Mouse (Mus musculus): ENCODE measurements around the gene Sdhaf2. TPM values are rescaled to one million over a fixed set of nuclear protein-coding genes. Genes with fewer than 3 reads are reported as not detected.

The Sdhaf2 gene
- total and polyA plus RNA-seq, 2 experiments from 2014 or later, result 56.1 to 66.2 TPM

DNA sequence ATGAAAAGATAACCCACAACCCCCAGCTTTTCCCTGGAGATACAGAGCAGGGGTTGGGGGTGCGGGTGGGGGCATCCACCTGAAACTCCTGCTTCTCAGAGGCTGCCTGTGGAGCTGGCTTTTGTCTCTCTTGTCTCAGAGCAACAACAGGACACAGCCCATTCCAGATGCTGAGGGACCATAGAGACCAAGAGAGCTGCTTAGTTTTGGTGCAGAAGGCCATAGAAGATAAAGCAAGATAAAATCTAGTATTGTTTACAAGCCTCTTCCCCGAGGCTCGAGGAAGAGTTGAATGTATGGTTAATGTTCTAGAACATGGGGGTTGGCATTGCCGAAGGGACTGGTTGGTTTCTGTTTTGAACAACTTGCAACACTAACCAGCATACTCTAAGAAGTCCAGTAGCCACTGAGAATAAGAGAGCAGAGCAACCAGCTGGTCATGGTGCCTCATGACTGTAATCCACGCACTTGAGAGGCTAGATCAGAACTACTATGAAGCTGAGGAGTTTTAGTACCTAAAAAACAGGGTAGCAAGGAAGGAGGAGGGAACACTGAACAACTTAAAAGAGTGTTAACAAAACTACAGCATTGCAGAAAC is 2.4 kb downstream of the Sdhaf2 start:
- Histone ChIP-seq H3K4me2 (ENCODE audit: low read depth, low read length) (peak overlapping the region; percentile 74; the same call in 1 of the 2 replicates), H3K4me1 (ENCODE audit: control insufficient read depth, insufficient read depth) (peaks cover 16% of the 10 kb centered on the region), H3K27ac (ENCODE audit: low read depth) (no peak overlapping the region), H3K4me3 (ENCODE audit: low read depth, low read length) (no peak overlapping the region), H3K27me3 (ENCODE audit: control insufficient read depth, insufficient read depth, low read length) (no peaks in the 10 kb centered on the region), H3K36me3 (replicated peaks; ENCODE audit: control insufficient read depth, insufficient read depth, low read length) (0 out of 2 replicates have a peak, but pooled peaks cover 7% of the 10 kb centered on the region), H3K9ac (replicated peaks; ENCODE audit: low read depth, low read length) (no peak overlapping the region; the same call in 1 of the 2 replicates), H3K9me3 (replicated peaks; ENCODE audit: control insufficient read depth, low read length) (no peaks in the 10 kb centered on the region)
- TF ChIP-seq EP300 (IDR thresholded peaks at IDR 0.05; ENCODE audit: low read depth), result no peak
- no peak for TF ChIP-seq CTCF (IDR thresholded peaks at IDR 0.05; ENCODE audit: low read depth)
- ATAC-seq (ENCODE audit: insufficient read depth, low read depth), result no peak
- no peak for DNase-seq (ENCODE audit: low spot score)
- 66% methylated on average over 5 of the region's 5 CpGs for WGBS

DNA sequence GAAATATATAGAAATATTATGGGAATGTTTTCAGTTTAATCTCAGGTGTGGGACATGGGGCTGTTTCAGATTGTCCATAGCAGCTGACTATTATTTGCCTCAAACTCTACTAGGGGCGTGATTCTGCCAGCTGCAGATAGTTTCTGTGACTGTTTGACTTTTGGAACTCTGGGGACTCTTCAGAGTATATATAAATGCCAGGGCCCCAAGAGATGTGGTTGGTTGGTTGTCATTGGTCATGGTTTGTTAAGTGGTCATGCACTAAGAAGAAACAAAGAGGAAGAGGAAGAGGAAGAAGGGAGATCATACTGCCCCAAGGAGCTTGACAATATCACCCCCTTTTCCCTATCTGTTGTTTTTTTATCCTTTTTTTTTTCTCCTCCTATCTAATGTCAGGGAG is 4.0 kb downstream of the Sdhaf2 start:
- peaks cover 14% of the 10 kb centered on the region for H3K4me1 ChIP-seq (ENCODE audit: control insufficient read depth, insufficient read depth)
- H3K9me3 ChIP-seq (replicated peaks; ENCODE audit: control insufficient read depth, low read length), result no peaks in the 10 kb centered on the region
- H3K27ac ChIP-seq (ENCODE audit: low read depth), result no peak overlapping the region
- no peak overlapping the region for H3K9ac ChIP-seq (replicated peaks; ENCODE audit: low read depth, low read length)
- H3K36me3 ChIP-seq (replicated peaks; ENCODE audit: control insufficient read depth, insufficient read depth, low read length), result peaks cover 3% of the 10 kb centered on the region
- H3K4me3 ChIP-seq (ENCODE audit: low read depth, low read length), result no peak overlapping the region
- DNase-seq (ENCODE audit: low spot score), result no peak
- TF ChIP-seq CTCF (IDR thresholded peaks at IDR 0.05; ENCODE audit: low read depth) (no peak), EP300 (IDR thresholded peaks at IDR 0.05; ENCODE audit: low read depth) (no peak)
- ATAC-seq (ENCODE audit: insufficient read depth, low read depth), result no peak
- H3K27me3 ChIP-seq (ENCODE audit: control insufficient read depth, insufficient read depth, low read length), result no peaks in the 10 kb centered on the region
- 74% methylated on average over 1 of the region's 1 CpGs for WGBS
- H3K4me2 ChIP-seq (ENCODE audit: low read depth, low read length), result no peak overlapping the region

DNA sequence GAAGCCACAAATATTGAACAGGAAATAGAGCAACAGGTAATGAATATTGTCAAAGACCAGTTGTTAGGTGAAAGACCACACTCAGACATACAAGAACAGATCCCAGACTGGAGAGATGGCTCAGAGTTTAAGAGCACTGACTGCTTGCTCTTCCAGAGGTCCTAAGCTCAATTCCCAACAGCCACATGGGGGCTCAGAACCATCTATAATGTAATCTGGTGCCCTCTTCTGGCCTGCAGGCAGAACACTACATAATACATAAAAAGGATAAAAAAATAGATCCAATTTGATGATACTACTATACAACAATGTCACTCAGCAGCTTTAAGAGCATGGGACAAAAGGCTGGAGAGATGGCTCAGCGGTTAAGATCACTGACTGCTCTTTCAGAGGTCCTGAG is 5.6 kb downstream of the Sdhaf2 start:
- Histone ChIP-seq H3K4me3 (ENCODE audit: low read depth, low read length) (no peak overlapping the region), H3K9ac (replicated peaks; ENCODE audit: low read depth, low read length) (no peak overlapping the region), H3K4me1 (ENCODE audit: control insufficient read depth, insufficient read depth) (peaks cover 5% of the 10 kb centered on the region; the same call in 1 of the 2 replicates), H3K27me3 (ENCODE audit: control insufficient read depth, insufficient read depth, low read length) (no peaks in the 10 kb centered on the region), H3K9me3 (replicated peaks; ENCODE audit: control insufficient read depth, low read length) (no peaks in the 10 kb centered on the region), H3K27ac (ENCODE audit: low read depth) (no peak overlapping the region), H3K36me3 (replicated peaks; ENCODE audit: control insufficient read depth, insufficient read depth, low read length) (peaks cover 18% of the 10 kb centered on the region), H3K4me2 (ENCODE audit: low read depth, low read length) (no peak overlapping the region)
- DNase-seq (ENCODE audit: low spot score) (no peak), ATAC-seq (ENCODE audit: insufficient read depth, low read depth) (no peak)
- WGBS, result 68% methylated on average over 1 of the region's 1 CpGs
- peak; percentile 47 for TF ChIP-seq CTCF (IDR thresholded peaks at IDR 0.05; ENCODE audit: low read depth)
- no peak for TF ChIP-seq EP300 (IDR thresholded peaks at IDR 0.05; ENCODE audit: low read depth)

DNA sequence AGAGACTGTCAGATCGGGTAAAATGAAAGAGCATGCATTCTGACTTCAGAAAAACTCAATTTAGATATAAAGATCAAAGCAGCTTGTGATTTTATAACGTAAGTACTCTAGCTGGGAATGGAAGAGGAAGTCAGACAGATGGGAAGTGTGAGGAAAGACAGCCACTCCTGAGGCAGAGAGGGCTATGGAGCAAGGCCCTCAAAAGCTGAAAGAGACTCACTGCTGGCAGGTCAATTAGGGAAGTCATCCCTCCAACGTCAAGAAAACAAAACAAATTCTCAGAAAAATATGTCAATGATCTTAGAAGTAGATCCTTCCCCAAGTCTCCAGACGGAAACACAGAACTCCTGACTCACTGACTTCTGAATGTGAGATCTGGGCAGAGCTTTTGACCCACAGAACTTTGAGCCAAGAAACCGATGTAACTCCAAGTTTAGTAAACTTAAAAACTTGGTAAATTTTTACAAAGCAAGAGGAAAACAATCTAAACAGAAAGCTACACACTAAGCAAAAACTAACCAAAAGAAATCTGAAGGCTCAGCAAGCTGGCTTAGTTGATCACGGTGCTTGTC is 15.1 kb downstream of the Sdhaf2 start:
- WGBS, result 74% methylated on average over 6 of the region's 6 CpGs
- H3K4me3 ChIP-seq (ENCODE audit: low read depth, low read length), result no peak overlapping the region
- H3K9me3 ChIP-seq (replicated peaks; ENCODE audit: control insufficient read depth, low read length), result no peaks in the 10 kb centered on the region
- DNase-seq (ENCODE audit: low spot score) (no peak), ATAC-seq (ENCODE audit: insufficient read depth, low read depth) (no peak)
- H3K27me3 ChIP-seq (ENCODE audit: control insufficient read depth, insufficient read depth, low read length), result no peaks in the 10 kb centered on the region
- no peak for TF ChIP-seq CTCF (IDR thresholded peaks at IDR 0.05; ENCODE audit: low read depth)
- TF ChIP-seq EP300 (IDR thresholded peaks at IDR 0.05; ENCODE audit: low read depth), result no peak
- no peaks in the 10 kb centered on the region for H3K4me1 ChIP-seq (ENCODE audit: control insufficient read depth, insufficient read depth)
- no peak overlapping the region for H3K27ac ChIP-seq (ENCODE audit: low read depth)
- peaks cover 52% of the 10 kb centered on the region for H3K36me3 ChIP-seq (replicated peaks; ENCODE audit: control insufficient read depth, insufficient read depth, low read length)
- H3K4me2 ChIP-seq (ENCODE audit: low read depth, low read length), result no peak overlapping the region
- H3K9ac ChIP-seq (replicated peaks; ENCODE audit: low read depth, low read length), result no peak overlapping the region

DNA sequence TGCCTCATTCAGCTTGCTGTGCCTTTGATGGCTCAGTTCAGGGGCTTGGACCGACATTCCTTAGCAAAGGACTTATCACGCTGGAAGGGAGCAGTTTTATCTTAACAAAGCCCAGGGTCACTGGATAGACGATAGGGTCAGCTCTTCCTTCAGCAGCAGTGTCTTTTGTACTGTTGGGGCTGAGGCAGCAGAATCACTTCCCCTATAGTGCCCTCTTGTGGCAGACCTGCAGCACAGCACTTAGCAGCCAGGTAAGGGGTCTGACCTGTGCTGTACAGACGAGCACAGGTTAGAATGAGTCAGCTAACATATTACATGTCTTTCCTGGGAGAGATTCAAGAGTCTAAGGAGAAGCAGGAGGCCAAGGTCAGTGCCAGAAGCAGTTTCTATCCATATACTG is 23.4 kb downstream of the Sdhaf2 start:
- TF ChIP-seq CTCF (IDR thresholded peaks at IDR 0.05; ENCODE audit: low read depth) (peak; percentile 85), EP300 (IDR thresholded peaks at IDR 0.05; ENCODE audit: low read depth) (no peak)
- no peak overlapping the region for H3K4me2 ChIP-seq (ENCODE audit: low read depth, low read length)
- ATAC-seq (ENCODE audit: insufficient read depth, low read depth), result peak; percentile 64; the same call in 1 of the 2 replicates

More for the DNA sequence above, 23.4 kb downstream of the Sdhaf2 start:
- no peak overlapping the region for H3K4me3 ChIP-seq (ENCODE audit: low read depth, low read length)
- H3K4me1 ChIP-seq (ENCODE audit: control insufficient read depth, insufficient read depth), result no peaks in the 10 kb centered on the region
- H3K36me3 ChIP-seq (replicated peaks; ENCODE audit: control insufficient read depth, insufficient read depth, low read length), result peaks cover 71% of the 10 kb centered on the region
- WGBS, result 8% methylated on average over 4 of the region's 4 CpGs
- no peak overlapping the region for H3K27ac ChIP-seq (ENCODE audit: low read depth)
- H3K9me3 ChIP-seq (replicated peaks; ENCODE audit: control insufficient read depth, low read length), result no peaks in the 10 kb centered on the region
- no peak overlapping the region for H3K9ac ChIP-seq (replicated peaks; ENCODE audit: low read depth, low read length)
- DNase-seq (ENCODE audit: low spot score), result peak; percentile 41
- no peaks in the 10 kb centered on the region for H3K27me3 ChIP-seq (ENCODE audit: control insufficient read depth, insufficient read depth, low read length)

Measured in heart, postnatal 0 days (tissue).